Mouse (Mus musculus): ENCODE data around the gene Pik3r2.

DNA sequence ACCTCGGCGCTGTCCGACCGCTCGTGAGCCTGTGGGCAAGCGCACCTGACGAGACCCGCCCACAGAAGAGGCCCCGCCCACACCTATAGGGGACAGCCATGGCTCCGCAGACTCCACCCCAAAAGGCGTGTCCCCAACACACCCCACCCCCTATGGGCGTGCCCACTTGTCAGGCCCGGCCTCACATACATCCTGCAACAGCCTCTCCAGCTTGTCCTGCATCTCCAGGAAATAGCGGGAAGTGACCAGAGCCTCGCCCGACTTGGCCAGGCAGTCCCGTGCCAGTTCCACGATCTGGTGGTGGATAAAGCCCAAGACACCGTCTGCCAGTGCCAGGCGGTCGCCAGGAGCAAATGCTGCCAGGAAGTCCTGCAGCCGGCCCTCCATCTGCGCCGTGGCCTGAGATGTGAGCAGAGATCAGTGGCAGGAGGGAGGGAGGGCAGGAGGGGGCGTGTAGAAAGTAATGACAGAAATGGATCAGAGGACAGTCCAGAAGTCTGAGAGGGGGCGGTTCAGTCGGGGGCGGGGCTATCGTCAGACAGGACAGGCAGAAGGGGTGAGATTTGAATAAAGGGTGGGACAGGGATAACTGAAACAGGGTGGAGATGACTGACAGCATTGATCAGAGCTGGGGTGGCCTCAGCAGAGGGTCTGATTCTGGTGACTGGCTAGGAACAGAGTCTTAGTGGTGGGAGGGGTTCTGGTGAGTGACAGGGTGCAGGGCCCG is 11.6 kb upstream of the Pik3r2 start:
- no peak for TF ChIP-seq EP300 (IDR thresholded peaks at IDR 0.05)
- TF ChIP-seq CTCF (IDR thresholded peaks at IDR 0.05), result no peak

Data from lung, postnatal 0 days (tissue).